Mouse (Mus musculus) heart, adult 11 months (tissue): Measurements from ENCODE around the gene D17H6S53E.

Source experiments
- DNase-seq: peaks from one replicate; pipeline ENCODE4 v3.0.0; 2022

The D17H6S53E gene

GRCm38 (mm10) chr17:35163326-35164081, 37.3 kb downstream of the D17H6S53E start:
- DNase-seq: peak; percentile 94

- DNase-seq: no peak
Measured at GRCm38 (mm10) chr17:35164218-35164567, 38.0 kb downstream of the D17H6S53E start.

- peak; percentile 100 for DNase-seq
Measured at GRCm38 (mm10) chr17:35164568-35165450, 38.6 kb downstream of the D17H6S53E start, which contains the start of gene Prrc2a. Gene Prrc2a (minus strand): TSS chr17:35164897.

- DNase-seq: no peak
Measured at GRCm38 (mm10) chr17:35165451-35166155, 39.4 kb downstream of the D17H6S53E start.

GRCm38 (mm10) chr17:35166352-35167035, 40.3 kb downstream of the D17H6S53E start:
- DNase-seq: peak; percentile 96

GRCm38 (mm10) chr17:35167794-35168193, 41.6 kb downstream of the D17H6S53E start:
- DNase-seq: peak; percentile 89

- peak; percentile 92 for DNase-seq
Measured at GRCm38 (mm10) chr17:35168541-35169207, 42.5 kb downstream of the D17H6S53E start.

- peak; percentile 96 for DNase-seq
Measured at GRCm38 (mm10) chr17:35172445-35173234, 46.5 kb downstream of the D17H6S53E start.

- DNase-seq: peak; percentile 93
Measured at GRCm38 (mm10) chr17:35173329-35173728, 47.2 kb downstream of the D17H6S53E start.

- no peak for DNase-seq
Measured at GRCm38 (mm10) chr17:35174201-35174977, 48.2 kb downstream of the D17H6S53E start.

- no peak for DNase-seq
Measured at GRCm38 (mm10) chr17:35175382-35175781, 49.2 kb downstream of the D17H6S53E start.

GRCm38 (mm10) chr17:35175968-35176367, 49.8 kb downstream of the D17H6S53E start, which contains the start of gene Aif1:
Gene Aif1 (minus strand): TSS chr17:35176068.
- no peak for DNase-seq
